Mouse (Mus musculus) lung, adult 2 months (tissue): Measurements from ENCODE around the gene Trp53rkb.

ENCODE experiments used
- CTCF ChIP-seq: fragments of 200-500 bp; IDR thresholded peaks from 2 replicates; pipeline ENCODE4 v1.5.1; 2011; ENCODE audit warnings: mild to moderate bottlenecking, low read length, control low read depth; ENCODE audit not compliant: insufficient read depth
- POLR2A ChIP-seq: fragments of 200-500 bp; IDR thresholded peaks from 2 replicates; pipeline ENCODE4 v1.6.1; 2011; ENCODE audit warnings: low read depth, mild to moderate bottlenecking, control low read depth, low read length, borderline replicate concordance; ENCODE audit errors: extremely low read depth

- no peak for TF ChIP-seq POLR2A
- no peak for TF ChIP-seq CTCF
Measured at GRCm38 (mm10) chr2:166744433-166744832, 47.9 kb upstream of the Trp53rkb start.
